Mouse (Mus musculus) midbrain, embryonic 13.5 days (tissue): ENCODE data around the gene Ndufb6. TPM values are rescaled to one million over a fixed set of nuclear protein-coding genes. Genes with fewer than 3 reads are reported as not detected.

Experiments
- ATAC-seq: fragments of 200-750 bp; cut with Nextera tagmentation; 2 replicates; pipeline ENCODE4 v1.8.0; 2017; ENCODE audit warnings: mild to moderate bottlenecking, moderate TSS enrichment, moderate library complexity
- H3K27ac ChIP-seq: fragments of 300-500 bp; sonication (generic); 2 replicates; pipeline ENCODE4 v1.5.1; 2015; ENCODE audit warnings: inconsistent platforms, mild to moderate bottlenecking, moderate library complexity
- H3K27me3 ChIP-seq: fragments of 300-500 bp; sonication (generic); 2 replicates; pipeline ENCODE4 v1.6.1; 2015; ENCODE audit warnings: mild to moderate bottlenecking, inconsistent platforms
- H3K36me3 ChIP-seq: fragments of 300-500 bp; sonication (generic); 2 replicates; pipeline ENCODE4 v1.6.1; 2015; ENCODE audit warnings: mild to moderate bottlenecking, inconsistent platforms
- H3K4me1 ChIP-seq: fragments of 300-500 bp; sonication (generic); replicated peaks from 2 replicates; pipeline ENCODE4 v1.6.1; 2015; ENCODE audit warnings: inconsistent platforms
- H3K4me2 ChIP-seq: fragments of 300-500 bp; sonication (generic); replicated peaks from 2 replicates; pipeline ENCODE4 v1.6.1; 2015; ENCODE audit warnings: moderate library complexity, mild to moderate bottlenecking, inconsistent platforms
- H3K4me3 ChIP-seq: fragments of 300-500 bp; sonication (generic); replicated peaks from 2 replicates; pipeline ENCODE4 v1.5.1; 2015; ENCODE audit warnings: mild to moderate bottlenecking, inconsistent platforms
- H3K9ac ChIP-seq: fragments of 300-500 bp; sonication (generic); replicated peaks from 2 replicates; pipeline ENCODE4 v1.6.1; 2015; ENCODE audit warnings: mild to moderate bottlenecking, inconsistent platforms
- H3K9me3 ChIP-seq: fragments of 300-500 bp; sonication (generic); 2 replicates; pipeline ENCODE4 v1.6.1; 2016; ENCODE audit warnings: mild to moderate bottlenecking, inconsistent platforms
- WGBS: fragments of 180-500 bp; shearing (Covaris S2); methylation state at CpG from one replicate; pipeline ENCODE4 v1.1.7; 2015; 5-methylcytosine and 5-hydroxymethylcytosine counted together
- polyA plus RNA-seq: library from polyadenylated mRNA; unstranded; fragments of >200 nt; fragmentation: Nextera tagmentation; extraction: Ambion mirVana; gene quantifications from 2 replicates; pipeline ENCODE4 v1.2.1, GENCODE M21; 2015

Gene Ndufb6
- polyA plus RNA-seq, 1 experiment from 2014 or later, result 280 TPM

GRCm38 (mm10) chr4:40250984-40251383, 28.2 kb downstream of the Ndufb6 start:
- Histone ChIP-seq H3K9me3 (no peaks in the 10 kb centered on the region), H3K27ac (no peak overlapping the region), H3K4me2 (no peak overlapping the region), H3K9ac (no peak overlapping the region), H3K27me3 (no peaks in the 10 kb centered on the region), H3K36me3 (no peaks in the 10 kb centered on the region), H3K4me3 (no peak overlapping the region), H3K4me1 (no peaks in the 10 kb centered on the region)
- ATAC-seq, result no peak
- WGBS, result 90% methylated on average over 5 of the region's 5 CpGs

GRCm38 (mm10) chr4:40244035-40244434, 35.2 kb downstream of the Ndufb6 start:
- ATAC-seq, result no peak
- H3K9ac ChIP-seq, result no peak overlapping the region
- H3K27ac ChIP-seq, result no peak overlapping the region
- 85% methylated on average over 8 of the region's 8 CpGs for WGBS
- H3K4me2 ChIP-seq, result no peak overlapping the region
- no peaks in the 10 kb centered on the region for H3K27me3 ChIP-seq
- no peak overlapping the region for H3K4me3 ChIP-seq
- H3K9me3 ChIP-seq, result no peaks in the 10 kb centered on the region
- no peaks in the 10 kb centered on the region for H3K36me3 ChIP-seq
- H3K4me1 ChIP-seq, result peaks cover 12% of the 10 kb centered on the region

- peaks cover 19% of the 10 kb centered on the region for H3K4me1 ChIP-seq
- H3K9ac ChIP-seq, result no peak overlapping the region
- no peak overlapping the region for H3K4me3 ChIP-seq
- H3K4me2 ChIP-seq, result no peak overlapping the region
- 83% methylated on average over 4 of the region's 4 CpGs for WGBS
- no peak for ATAC-seq
- H3K27me3 ChIP-seq, result no peaks in the 10 kb centered on the region; the same call in 1 of the 2 replicates
- no peaks in the 10 kb centered on the region for H3K9me3 ChIP-seq
- H3K27ac ChIP-seq, result no peak overlapping the region
- H3K36me3 ChIP-seq, result no peaks in the 10 kb centered on the region
These were observed 36.2 kb downstream of the Ndufb6 start for GRCm38 (mm10) chr4:40243006-40243405.

- H3K27ac ChIP-seq, result no peak overlapping the region
- H3K4me3 ChIP-seq, result no peak overlapping the region
- H3K4me2 ChIP-seq, result no peak overlapping the region
- no peak for ATAC-seq
- no peaks in the 10 kb centered on the region for H3K9me3 ChIP-seq
- H3K9ac ChIP-seq, result no peak overlapping the region
- peaks cover 19% of the 10 kb centered on the region for H3K4me1 ChIP-seq
- 57% methylated on average over 6 of the region's 6 CpGs for WGBS
- no peaks in the 10 kb centered on the region; the same call in 1 of the 2 replicates for H3K27me3 ChIP-seq
- no peaks in the 10 kb centered on the region for H3K36me3 ChIP-seq
These were observed 37.3 kb downstream of the Ndufb6 start for GRCm38 (mm10) chr4:40241928-40242327.

GRCm38 (mm10) chr4:40240272-40240744, 38.9 kb downstream of the Ndufb6 start:
- no peaks in the 10 kb centered on the region for H3K9me3 ChIP-seq
- ATAC-seq, result peak; percentile 29; the same call in 1 of the 2 replicates
- H3K4me2 ChIP-seq, result peak overlapping the region; percentile 78
- no peaks in the 10 kb centered on the region for H3K36me3 ChIP-seq
- WGBS, result 48% methylated on average over 5 of the region's 5 CpGs
- H3K4me3 ChIP-seq, result peak overlapping the region; percentile 47
- H3K27me3 ChIP-seq, result no peaks in the 10 kb centered on the region; the same call in 1 of the 2 replicates
- peaks cover 19% of the 10 kb centered on the region for H3K4me1 ChIP-seq
- H3K27ac ChIP-seq, result no peak overlapping the region
- H3K9ac ChIP-seq, result no peak overlapping the region

GRCm38 (mm10) chr4:40239409-40240271, 39.6 kb downstream of the Ndufb6 start, which contains the start of gene Ddx58:
Gene Ddx58 (minus strand): TSS chr4:40239828.
- Histone ChIP-seq H3K36me3 (no peaks in the 10 kb centered on the region), H3K27ac (no peak within 1 kb of the TSS), H3K4me2 (peak within 1 kb of the TSS; percentile 78), H3K4me1 (peaks cover 19% of the 10 kb centered on the region), H3K4me3 (peak within 1 kb of the TSS; percentile 47), H3K9me3 (no peaks in the 10 kb centered on the region), H3K27me3 (no peaks in the 10 kb centered on the region; the same call in 1 of the 2 replicates), H3K9ac (peak within 1 kb of the TSS; percentile 64)
- WGBS, result 4% methylated on average over 35 of the region's 35 CpGs
- peak; percentile 76 for ATAC-seq

DNA sequence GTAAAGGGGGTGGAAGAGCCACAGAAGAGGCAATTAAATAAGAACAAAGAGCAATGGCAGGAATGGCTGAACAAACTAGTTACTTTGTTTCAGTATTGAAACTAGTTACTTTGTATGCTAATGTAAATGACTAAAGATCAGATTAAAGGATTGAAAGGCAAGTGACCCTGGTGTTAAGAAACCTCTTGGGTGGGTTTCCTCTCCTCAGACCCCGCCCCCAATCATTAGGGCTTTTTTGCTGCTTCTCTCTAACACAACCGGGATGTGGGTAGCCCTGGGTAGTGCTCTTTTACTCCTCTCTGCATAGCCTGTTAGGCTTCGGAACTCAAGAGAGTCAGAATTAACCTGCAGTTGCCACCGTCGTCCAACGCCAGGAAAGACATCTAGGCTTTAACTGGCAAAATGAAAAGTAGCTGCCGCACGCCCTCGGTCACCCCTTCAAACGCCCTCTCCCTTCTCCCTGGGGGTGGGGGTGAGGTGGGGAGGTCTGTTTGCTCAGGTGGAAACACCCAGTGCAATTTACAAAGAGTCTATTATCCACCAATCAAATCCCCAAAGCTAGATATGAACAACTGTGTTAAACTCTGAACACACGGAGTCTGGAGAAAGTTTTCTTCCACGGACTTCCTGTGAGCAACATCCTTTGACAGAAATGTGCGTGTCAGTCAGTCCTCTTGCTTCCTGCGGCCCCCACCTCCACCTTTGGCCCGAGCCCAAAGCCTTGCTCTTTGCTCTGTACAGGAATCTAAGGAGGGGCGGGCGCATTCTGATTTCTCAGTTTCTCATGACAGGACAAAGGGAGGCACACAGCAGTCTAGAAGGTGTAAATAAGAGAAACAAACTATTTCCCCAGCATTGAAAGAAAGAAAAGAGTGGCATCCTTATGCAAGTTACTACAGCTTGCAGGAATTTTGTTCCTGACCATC, 40.5 kb downstream of the Ndufb6 start:
- H3K27ac ChIP-seq, result no peak overlapping the region
- H3K4me3 ChIP-seq, result peak overlapping the region; percentile 47
- H3K4me1 ChIP-seq, result peaks cover 19% of the 10 kb centered on the region
- H3K4me2 ChIP-seq, result peak overlapping the region; percentile 78
- H3K27me3 ChIP-seq, result no peaks in the 10 kb centered on the region; the same call in 1 of the 2 replicates
- 2% methylated on average over 17 of the region's 17 CpGs for WGBS
- peak; percentile 64 for ATAC-seq
- no peaks in the 10 kb centered on the region for H3K9me3 ChIP-seq
- H3K9ac ChIP-seq, result peak overlapping the region; percentile 64
- no peaks in the 10 kb centered on the region for H3K36me3 ChIP-seq

DNA sequence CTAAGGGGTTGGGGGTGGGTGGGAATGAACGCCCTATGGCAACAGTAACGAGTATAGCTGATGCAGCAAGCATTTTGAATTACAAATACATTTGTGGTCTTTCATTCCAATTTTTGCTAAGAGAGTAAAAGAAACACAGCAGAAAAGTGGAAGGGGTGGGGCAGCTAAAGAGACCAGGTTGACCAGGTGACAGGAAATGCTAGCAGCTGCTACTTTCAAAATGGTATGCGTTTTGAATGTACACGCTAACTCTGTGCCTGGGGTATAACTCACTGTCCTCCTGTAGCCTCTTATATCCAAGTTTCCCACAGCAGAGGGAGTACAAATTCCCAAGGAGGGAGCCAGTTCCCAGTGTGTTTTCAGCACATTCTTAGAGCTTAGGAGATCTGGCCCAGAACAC, 42.4 kb downstream of the Ndufb6 start:
- no peak overlapping the region for H3K27ac ChIP-seq
- H3K9ac ChIP-seq, result no peak overlapping the region
- no peak for ATAC-seq
- no peaks in the 10 kb centered on the region for H3K9me3 ChIP-seq
- H3K4me2 ChIP-seq, result no peak overlapping the region
- H3K4me1 ChIP-seq, result peaks cover 19% of the 10 kb centered on the region
- no peaks in the 10 kb centered on the region for H3K36me3 ChIP-seq
- no peaks in the 10 kb centered on the region; the same call in 1 of the 2 replicates for H3K27me3 ChIP-seq
- WGBS, result 88% methylated on average over 4 of the region's 4 CpGs
- no peak overlapping the region for H3K4me3 ChIP-seq

DNA sequence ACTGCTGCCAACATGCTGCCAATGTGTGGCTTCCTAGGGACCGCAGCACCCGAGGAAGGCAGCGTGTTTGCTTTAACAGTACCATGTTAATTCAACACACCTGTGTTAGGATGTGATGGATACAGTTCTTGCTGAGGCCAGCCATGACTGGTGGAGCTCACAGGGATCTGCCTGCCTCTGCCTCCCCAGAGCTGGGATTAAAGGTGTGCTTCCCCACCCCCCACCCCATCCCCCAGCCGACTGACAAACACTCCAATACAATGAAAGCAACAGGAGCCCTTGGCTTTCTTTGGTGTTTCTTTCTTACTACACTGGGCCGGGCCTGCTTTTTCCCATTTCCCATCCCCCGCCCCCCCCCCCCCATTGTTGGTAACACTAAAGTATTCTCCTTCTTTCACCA, 45.0 kb downstream of the Ndufb6 start:
- peaks cover 9% of the 10 kb centered on the region for H3K4me1 ChIP-seq
- H3K4me2 ChIP-seq, result no peak overlapping the region
- H3K4me3 ChIP-seq, result no peak overlapping the region
- H3K27ac ChIP-seq, result no peak overlapping the region
- H3K9ac ChIP-seq, result no peak overlapping the region
- 80% methylated on average over 6 of the region's 6 CpGs for WGBS
- ATAC-seq, result no peak
- no peaks in the 10 kb centered on the region; the same call in 1 of the 2 replicates for H3K27me3 ChIP-seq
- no peaks in the 10 kb centered on the region for H3K9me3 ChIP-seq
- no peaks in the 10 kb centered on the region for H3K36me3 ChIP-seq

DNA sequence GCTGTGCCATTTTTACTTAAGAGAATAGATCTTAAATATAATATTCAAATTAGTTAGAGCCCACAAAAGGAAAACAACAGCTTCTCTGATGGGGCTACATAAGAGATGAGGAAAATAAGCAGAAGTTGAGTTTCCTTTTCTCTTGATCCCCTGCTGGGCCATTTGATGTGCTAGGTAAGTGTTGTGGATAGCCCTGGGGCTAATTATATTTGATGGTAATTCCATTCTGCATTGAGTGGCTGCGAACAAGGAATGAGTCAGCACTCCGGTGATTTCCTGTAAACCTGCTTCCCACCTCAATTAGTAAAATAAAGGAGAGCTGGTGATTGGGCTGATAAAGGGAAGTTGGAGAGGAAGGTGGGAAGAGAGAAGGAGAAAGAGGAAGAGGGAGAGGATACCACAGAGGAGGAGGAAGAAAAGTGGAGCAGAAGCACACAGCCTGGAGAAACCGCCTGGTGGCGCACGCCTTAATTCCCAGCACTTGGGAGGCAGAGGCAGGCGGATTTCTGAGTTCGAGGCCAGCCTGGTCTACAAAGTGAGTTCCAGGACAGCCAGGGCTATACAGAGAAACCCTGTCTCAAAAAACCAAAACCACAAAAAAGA, 46.1 kb downstream of the Ndufb6 start:
- Histone ChIP-seq H3K27ac (no peak overlapping the region), H3K4me1 (no peaks in the 10 kb centered on the region), H3K4me3 (no peak overlapping the region), H3K27me3 (no peaks in the 10 kb centered on the region), H3K36me3 (no peaks in the 10 kb centered on the region), H3K9ac (no peak overlapping the region), H3K4me2 (no peak overlapping the region), H3K9me3 (no peaks in the 10 kb centered on the region)
- 95% methylated on average over 7 of the region's 7 CpGs for WGBS
- no peak for ATAC-seq

GRCm38 (mm10) chr4:40229723-40230122, 49.5 kb downstream of the Ndufb6 start:
- Histone ChIP-seq H3K4me3 (no peak overlapping the region), H3K9me3 (no peaks in the 10 kb centered on the region), H3K27ac (no peak overlapping the region), H3K9ac (no peak overlapping the region), H3K27me3 (no peaks in the 10 kb centered on the region), H3K4me1 (no peaks in the 10 kb centered on the region), H3K4me2 (no peak overlapping the region), H3K36me3 (no peaks in the 10 kb centered on the region)
- WGBS, result 94% methylated on average over 6 of the region's 6 CpGs
- no peak for ATAC-seq
